Mouse (Mus musculus) layer of hippocampus, postnatal 14 days (tissue): ENCODE results near the gene Itih2. TPM values are rescaled to one million over a fixed set of nuclear protein-coding genes. Genes with fewer than 3 reads are reported as not detected.
A peak's percentile ranks its signal among the peaks of the same experiment; 100 is the strongest.

Experiments
- DNase-seq, 2 experiments: peaks; one replicate each; pipeline ENCODE4 v3.0.0; 2021 to 2022; ENCODE audit warnings: low spot score in 2 of 2, mixed read lengths in 1 of 2
- long read RNA-seq, 2 experiments: library from polyadenylated mRNA; stranded (forward); transcript quantifications; one replicate each; pipeline ENCODE4 v2.0.0; 2021
- total RNA-seq, 2 experiments: library from RNA; stranded (reverse); gene quantifications; 2 replicates each; pipeline ENCODE4 v1.2.3; 2021

The Itih2 gene
- 1 to 10 TPM; 1.1 to 2.3 TPM for total RNA-seq
- long read RNA-seq, experiment 1, partial matches to known transcripts = 0 of 1 reads
- long read RNA-seq, experiment 1, other reads (novel, unspliced or antisense) = 0 of 1 reads
- long read RNA-seq, experiment 2 = 0 reads

DNA sequence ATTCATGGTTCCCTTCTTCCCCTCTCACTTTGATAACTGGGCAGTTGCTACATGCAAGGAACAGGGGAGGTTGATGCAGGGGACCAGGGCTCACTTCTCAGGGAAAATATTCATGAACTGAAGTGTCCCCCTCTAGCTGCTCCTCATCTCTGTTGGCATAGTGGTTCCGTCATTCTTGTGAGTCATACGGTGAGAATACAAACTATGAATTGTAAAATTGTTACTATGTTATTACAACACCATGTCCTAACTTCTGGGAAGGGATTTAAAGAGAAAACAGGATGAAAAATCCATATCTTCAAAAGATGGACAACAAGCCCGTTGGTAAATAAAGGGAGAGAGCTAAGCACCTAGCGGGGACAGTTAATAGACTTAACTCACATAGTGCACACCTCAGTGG is at the start of gene Itih2:
Gene Itih2, minus strand, starts transcription at position 101 of the 400 bp plus-strand sequence.
- no peak for DNase-seq

DNA sequence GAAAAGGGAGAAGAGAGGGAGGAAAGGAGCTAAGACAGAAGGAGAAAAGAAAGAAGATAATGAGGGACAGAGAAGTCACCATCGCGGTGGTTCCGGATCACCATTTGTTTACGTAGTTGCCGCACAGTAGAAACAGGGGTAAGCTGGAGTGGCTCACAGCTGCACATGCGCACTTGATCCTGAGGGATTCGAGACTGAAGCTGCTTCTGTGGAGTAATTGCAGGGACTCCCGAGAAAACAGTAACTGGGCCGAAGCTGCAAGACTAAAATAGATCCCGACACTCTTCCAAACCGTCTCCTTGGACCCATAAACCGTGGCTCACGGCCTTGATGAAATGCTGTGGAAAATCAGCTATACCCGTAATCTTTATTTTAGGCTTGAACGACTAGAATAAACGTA is 38.8 kb upstream of the Itih2 start:
- no peak for DNase-seq

DNA sequence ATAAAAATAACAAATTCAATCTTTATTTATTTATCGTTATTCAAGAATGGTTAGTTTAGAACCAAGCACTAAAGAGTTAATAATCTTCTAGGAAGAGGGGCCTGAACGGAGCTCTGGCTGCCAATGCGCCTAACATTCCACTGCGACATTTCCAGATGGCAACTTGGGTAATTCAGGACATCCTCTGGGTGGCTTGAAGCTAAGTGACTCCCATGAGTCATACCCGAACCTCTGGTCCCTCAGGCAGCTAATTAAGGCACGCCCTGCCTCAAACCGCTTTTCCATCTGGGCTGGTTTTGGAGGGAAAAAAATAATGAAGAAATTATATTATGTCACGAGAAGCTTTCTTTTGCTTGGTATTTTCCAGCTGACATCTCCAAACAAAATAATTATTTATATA is 36.8 kb upstream of the Itih2 start:
- DNase-seq = no peak

DNA sequence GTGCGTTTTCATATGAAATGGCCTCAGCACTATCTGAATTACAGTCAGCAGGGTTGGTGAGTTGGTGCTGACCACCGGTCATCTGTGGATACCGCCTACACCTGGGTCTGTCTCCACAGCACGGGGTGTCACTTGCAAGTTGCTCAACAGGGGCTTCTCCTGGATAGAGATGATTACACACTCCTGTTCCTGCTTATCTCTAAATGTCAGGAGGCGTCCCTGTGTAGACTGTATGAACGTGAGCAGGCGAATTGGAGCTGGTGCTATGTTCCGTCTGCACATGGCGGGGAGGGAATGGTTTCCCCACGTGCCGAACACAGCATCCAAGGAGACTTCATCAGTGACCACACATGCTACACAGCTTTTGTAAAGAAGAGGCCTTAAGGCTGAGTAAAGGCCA is 36.1 kb upstream of the Itih2 start:
- DNase-seq = no peak

DNA sequence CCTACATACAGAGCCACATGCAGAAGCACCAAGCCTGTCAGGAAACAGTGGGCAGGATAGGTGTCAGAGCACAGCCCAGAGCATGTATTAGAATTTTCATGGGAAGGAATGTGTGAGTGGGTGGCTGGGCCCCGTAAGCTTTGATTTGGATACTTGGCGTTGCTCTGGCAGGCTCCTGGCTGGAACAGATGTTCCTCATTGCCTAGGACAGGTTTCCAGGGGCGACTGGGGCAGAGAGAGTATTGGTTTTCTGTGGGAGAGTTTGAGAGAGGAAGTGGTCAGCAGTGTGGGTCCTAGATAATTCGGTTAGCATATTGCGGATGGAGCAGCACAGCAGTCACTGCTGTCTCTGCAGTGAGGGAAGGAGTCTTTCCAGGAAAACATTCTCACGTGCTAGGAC is 35.4 kb upstream of the Itih2 start:
- no peak for DNase-seq

DNA sequence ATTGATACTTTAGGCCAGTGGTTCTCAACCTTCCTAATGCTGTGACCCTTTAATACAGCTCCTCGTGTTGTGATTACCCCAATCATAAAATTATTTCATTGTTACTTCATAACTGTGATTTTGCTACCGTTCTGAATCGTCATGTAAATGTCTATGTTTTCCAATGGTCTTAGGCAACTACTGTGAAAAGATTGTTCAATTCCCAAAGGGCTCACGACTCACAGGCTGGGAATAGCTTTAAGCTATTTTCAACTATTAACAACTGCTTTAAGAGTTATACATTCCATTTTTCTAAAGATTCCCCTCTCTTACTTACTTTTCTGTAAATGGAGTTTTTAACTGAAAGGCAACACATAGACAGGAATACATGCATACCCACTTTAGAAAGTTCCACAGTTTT is 30.8 kb upstream of the Itih2 start:
- DNase-seq = no peak

DNA sequence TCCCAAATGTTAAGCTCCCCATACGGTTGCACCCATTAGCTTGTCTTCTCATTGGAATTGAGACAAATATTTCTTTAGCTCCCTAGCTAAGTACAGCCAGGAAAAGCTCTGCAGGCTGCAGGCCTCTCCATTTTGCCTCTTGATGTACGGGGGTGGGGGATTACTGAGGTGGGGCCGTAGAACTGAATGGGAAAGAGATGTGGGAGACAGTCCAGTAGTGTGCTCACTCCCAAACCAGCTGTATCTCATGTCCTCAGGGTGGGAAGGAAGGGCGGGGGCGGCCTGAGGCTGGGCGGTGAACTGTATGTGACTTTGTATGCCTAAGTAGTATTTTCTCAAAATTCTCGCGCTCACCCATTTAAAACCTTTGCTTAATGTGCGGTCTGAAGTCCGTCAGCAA is 26.0 kb upstream of the Itih2 start:
- DNase-seq = no peak

DNA sequence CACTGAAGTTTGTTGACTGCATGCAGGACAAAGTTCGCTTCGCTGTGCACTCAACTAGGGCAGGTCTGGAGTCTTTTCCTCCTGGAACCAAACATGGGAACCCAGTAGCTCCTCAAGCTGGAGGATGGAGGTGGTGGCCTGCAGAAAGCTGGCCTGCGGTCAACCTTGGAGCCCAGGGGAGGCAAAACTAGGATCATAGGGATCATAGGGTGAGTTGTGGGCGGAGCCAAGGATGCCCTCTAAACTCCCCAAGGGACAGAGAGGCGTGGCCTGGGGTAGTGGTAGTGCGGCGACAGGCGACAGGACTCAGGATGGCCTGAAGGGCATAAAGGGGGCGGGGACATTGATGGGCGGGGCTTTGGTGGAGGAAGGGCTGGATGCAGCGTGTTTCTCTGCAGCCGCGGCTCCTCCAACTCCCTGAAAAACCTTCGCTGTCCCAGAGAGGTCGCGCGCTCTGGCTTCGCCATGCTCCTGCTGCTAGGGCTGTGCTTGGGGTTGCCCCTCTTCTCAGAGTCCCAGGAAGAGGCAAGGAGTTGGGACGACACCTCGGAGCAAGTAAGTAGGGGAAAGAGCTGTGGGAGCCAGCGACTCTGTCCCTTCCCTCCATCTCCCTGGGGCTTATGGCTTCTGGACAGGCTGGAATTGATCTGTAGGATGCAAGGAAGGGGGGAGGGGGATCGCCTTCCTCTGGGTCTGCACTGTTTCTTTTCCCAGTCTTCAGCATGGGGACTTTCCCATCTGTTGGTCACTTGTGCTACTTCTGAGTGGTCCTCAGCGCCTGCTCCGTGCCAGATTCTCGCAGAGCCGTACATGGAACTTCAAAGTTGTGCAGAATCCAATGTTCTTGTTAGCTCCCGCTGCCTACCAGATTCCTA is 22.2 kb upstream of the Itih2 start, which contains the start of gene Itih5:
Gene Itih5, plus strand, starts transcription at position 371 of the 875 bp plus-strand sequence.
- DNase-seq = no peak

DNA sequence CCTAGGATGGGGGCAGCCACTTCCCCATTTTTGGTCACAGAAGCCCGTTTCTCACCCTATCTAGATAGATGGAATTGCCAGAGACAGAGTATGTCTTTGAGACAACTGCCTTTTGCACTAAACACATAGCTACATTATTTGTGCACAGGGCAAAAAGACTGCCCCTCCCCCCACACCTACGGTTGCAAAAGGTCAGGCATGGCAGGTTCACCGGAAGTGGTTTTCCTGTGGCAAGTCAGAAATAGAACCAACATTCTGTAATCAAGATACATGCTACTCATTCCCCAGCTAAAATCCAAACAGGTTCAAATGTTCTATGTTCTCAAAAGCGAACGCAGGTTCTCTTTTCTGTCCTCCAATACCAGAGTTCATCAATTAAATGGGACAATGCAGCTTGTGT is 21.4 kb upstream of the Itih2 start:
- no peak for DNase-seq

DNA sequence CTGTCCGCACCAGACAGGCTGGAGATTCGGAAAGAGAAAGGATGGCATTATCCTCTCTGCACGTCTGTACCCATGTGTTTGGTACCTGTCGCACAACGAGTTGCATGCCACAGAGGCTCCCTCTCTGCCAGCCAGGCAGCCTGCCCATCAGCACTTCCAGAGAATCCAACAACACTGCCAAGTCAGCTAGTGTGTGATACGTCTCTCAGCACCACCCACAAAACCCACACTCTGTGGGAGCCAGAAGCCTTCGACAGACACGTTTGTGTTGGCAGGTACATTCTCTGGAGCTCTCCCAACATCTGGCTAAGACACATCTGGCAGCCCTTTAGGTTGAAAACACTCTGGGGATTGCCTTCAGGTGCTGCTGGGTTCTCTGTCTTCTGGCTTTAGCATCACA is 16.0 kb upstream of the Itih2 start:
- peak; percentile 35 to 67 for DNase-seq

DNA sequence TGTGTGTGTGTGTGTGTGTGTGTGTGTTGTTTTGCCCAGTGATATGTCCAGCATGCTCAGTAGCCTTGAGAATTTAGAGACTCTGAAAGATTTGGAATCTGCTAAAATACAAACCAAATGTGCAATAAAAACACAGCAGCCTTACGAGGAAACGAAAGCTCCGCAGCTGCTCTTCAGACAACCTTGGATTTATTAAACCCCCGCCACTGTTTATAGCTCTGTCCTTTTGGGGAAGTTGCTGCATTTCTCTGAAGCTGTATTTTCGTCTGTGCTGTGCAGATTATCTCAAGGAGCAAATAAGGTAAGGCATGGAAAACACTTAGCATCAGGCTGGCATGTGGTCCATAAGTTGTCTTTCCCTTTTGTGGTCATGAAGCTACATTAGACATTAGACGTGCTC is 14.3 kb upstream of the Itih2 start:
- DNase-seq = no peak

DNA sequence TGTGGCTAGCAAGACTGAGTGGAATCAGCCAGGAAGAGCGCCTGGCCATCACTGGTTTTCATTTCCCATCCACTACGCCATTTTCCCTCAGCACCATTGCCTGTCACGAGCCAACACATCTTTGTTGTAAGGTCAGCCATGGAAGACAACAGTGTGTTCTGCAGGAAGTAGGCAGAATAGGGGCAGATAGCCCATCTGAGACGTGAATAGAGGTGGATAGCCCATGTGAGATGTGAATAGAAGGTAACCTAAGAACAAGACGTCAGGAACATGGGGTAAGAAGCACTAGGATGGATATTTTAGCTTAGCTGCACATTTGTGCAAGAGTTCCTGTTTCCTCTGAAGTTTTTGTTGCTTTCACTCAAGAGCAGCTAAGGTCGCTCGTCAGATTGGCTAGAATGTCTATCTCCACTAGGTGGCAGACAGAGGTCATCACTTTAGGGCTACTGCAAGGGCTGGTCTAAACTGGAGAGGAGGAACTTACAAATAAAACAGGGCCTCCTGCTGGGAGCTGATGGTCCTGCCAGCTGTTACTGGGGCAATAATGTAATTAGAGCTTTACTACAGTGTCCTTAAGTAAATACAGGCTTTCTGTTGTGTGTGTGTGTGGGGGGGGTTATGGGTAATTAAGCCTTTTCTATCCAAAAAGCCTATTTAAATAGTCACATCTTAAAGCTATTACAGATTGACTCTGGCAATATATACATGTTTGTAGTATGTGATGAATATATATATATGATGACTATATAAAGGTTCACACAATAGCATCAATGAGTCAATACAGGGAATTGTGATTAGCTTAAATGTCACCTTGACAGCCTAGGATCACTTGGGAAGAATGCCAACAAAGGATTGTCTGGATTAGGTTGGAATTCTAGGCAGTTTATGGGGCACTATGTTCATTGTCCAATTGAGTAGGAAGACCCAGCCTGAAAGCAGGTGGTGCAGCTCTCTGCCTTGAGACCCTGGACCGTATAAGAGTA is 11.6 kb upstream of the Itih2 start:
- DNase-seq = peak; percentile 50 to 76

DNA sequence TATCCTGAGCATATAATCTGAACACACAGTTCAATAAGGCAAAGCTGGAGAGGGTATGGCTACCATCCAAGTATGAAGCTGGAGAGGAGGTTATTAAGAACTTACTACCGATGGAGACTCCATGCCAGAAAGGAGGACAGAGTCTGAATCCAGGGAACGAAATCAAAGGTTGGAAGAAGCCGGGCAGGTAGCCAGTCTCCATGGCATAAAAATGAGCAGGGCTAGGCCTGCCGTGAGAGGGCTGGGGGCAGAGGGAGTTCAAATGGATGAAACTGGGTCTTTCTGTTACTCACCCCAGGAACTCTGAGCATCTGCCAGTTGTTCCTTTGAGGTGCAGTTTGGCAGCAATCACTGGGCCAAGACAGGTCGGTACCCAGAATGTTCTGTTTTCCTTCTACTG is 9.3 kb upstream of the Itih2 start:
- peak in 1 of 2 experiments; percentile 42 for DNase-seq

DNA sequence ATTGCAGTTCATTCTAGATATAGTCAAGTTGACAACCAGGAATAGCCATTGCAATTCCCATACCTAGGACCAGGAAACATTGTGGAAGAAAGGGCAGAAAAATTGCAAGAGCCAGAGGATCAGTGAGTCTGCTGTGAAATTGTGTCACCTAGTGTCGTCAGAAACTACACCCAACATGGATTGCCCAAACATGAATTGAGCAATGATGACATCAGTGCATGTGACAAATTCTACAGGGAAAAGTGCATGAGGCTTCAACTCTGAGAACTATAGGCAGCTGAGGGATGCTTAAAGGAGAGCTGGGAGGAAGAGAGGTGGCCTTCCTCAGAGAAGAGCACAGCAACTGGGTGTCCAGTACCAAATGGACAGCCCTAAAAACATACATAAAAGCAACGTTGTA is 6.1 kb upstream of the Itih2 start:
- no peak for DNase-seq

DNA sequence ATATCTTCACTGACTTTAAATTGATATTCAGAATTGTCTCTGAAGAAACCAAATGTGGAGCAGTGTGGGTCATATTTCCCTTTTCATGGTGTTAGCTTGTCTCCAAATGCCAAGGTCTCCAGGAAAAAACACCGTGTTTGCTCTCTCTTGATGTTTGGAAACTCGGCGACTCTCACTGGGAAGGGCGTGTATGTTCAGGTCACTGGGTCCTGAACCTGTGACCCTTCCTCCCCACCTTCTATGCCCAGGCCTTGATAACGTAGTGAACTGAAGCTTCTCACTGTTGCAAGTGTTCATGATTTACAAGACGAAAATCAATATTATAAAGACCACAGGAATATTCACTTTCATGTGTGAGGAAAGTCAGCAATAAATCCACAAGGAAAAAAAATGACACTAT is 2.7 kb upstream of the Itih2 start:
- DNase-seq = no peak

DNA sequence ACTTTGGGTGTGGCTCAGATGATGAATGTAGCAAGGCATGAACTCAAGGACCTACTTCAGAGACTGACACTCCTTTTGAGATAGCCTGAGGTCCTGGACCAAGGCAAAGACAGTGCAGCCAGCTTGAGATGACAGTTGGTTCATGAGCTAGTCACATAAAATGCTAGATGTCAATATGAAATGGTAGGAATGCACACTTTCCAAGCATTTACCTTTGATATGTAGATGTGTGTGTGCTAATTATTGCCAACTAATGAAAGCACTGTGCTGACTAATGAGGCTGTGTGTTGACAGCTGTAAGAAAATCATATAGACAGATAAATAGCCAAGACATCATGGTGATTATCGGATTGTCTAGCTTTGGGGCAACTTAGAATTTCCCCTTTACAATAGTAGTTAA is 932 bp upstream of the Itih2 start:
- DNase-seq = no peak

DNA sequence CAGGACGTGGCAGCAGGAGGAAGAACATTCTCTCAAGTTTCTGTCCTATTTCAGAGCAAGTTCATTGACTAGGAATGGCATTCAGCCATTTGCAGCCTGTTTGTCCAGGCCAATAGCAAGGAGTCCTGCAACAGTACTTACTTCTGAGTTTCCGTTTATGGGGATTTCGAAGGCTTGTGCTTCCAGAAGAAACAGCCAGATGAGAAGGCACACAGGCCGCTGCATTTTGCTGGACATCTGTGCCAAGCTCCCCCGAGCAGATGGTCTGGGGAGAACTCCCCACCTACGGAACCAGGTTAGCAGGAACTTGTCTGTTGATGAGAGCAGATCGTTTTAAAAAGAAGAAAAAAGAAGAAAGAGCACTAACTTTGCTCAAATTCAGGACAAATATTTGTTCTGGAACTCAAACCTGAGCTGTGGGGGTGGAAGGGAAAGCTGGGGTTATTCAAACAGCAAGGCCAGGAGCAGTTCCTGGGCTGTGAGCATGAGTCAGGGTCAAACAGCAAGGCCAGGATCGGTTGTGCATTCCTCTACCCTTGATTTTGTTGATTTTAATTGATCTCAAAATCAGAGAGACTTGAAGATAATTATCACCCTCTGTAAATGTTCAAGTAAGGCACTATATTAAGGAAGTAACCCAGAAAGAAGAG is 730 bp downstream of the Itih2 start:
- no peak for DNase-seq

DNA sequence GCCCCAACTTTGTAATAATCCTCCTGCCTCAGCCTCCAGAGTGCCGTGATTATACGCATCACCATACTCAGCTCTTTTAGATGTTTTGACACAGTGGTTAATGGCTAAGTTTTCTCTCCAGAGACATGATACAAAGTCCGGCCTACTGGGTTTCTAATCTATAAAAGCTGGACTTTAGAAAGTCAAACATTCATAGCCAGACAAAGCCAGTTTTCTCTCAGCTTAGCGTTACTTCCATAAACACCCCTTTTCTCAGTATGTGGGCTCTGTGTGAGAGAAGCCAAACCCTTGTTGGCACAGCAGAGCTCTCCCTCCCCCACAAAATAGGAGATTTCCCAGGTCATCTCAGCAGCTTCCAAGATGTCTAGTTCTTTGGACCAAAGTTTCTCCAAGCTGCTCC is 2.6 kb downstream of the Itih2 start:
- DNase-seq = no peak

DNA sequence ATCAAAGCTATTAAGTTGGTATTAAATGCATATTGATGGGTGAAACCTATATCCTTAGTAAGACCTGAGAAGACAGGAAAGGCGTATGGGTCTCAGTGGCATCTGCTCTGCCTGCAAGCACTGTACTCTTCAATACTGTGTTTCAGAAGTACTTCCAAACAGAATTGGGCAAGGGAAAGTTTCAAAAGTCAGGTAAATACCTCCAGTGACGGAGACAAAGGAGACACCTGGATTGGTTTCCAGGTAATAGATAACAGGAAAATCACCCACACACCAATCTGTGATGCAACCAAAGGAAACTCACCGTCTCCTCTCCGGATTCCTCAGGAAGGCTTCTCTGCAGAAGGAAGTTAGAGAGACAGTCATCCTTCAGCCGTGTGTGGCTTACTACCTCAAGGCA is 3.7 kb downstream of the Itih2 start:
- no peak for DNase-seq

DNA sequence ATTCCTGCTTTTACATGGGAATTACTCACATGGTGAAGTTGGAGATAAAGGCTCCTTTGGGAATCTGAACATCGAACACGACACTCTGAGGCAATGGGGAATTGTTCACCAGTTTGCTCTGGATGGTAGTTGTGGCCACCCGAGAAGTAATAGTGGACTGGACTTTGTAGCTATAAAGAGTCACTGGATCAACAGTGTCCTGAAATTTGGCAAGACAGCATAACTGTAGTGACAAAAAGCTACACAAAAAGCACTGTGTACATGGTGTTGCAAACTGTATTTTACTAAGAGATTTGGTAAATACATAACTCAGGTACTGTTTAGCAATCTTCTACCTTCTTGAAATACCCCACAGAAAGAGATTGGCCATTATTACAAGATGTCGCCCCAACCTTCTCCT is 5.1 kb downstream of the Itih2 start:
- DNase-seq = no peak

DNA sequence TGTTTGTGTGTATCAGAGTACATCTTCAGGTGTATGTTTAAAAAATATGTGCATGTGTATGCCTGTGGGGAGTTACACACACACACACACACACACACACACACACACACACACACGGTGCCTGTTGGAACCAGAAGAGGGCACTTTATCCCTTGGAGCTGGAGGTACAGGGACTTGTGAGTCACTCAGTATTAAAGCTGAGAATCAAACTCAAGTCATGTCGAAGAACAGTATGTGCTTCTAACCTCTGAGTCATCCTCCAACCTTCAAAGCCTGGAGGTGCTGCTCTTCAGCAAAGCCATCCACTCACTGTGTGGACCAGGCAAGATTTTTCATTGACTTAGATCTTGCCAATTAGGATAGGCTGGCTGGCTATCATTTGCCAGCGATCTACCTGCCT is 9.4 kb downstream of the Itih2 start:
- DNase-seq = no peak
